Mouse (Mus musculus): ENCODE measurements at regions not wholly inside any gene's neighbourhood (a gene's known extent, or its start where the extent isn't known, plus 50 kb on each side); places are given as distances from the start of the nearest gene placed in this dataset.
A peak's percentile ranks its signal among the peaks of the same experiment; 100 is the strongest.

DNA sequence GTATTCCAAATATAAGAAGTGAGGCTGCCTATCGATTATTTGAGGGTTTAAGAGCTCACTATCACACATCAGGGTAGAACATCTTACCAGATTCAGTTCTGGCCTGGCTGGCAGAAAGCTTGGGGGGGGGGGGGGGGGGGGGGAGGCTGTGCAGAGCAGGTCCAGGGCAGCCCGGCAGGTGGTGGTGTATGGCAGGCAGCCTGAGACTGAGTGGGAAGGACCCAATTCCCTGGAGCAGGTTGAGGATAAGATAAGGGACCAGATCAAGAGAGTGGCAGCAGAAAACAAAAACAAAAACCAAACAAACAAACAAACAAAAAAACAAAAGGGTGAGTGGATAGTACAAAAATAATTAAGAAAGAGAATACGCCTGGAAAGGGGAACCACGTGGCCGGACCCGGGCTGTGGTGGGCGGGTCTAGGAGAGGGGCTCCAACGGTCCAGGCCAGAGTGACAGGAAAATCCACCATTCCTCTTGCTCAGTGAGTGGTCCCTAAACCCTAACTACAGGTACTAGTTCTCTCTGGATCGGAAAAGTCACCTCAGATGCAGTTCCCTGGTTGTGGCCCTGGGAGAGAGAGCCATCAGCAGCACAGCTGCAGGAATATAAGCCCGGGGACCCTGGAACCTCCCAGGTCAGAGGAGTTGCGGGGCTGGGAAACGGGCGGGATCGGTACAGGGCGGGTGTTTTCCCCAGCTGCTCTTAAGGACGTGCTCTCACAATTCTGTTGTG is 73.3 kb downstream of the Vmn2r112 start:
- peak overlapping the region; percentile 54 for H3K4me2 ChIP-seq (ENCODE audit: low read depth)
- no peaks in the 10 kb centered on the region for H3K36me3 ChIP-seq (replicated peaks; ENCODE audit: control insufficient read depth, insufficient read depth, low read depth)
- peak; percentile 75 for ATAC-seq (ENCODE audit: insufficient read depth)
- DNase-seq (ENCODE audit: low read depth in 3 of 3, low spot score in 3 of 3): no peak
- H3K9me3 ChIP-seq (ENCODE audit: control insufficient read depth, low read length): no peaks in the 10 kb centered on the region
- TF ChIP-seq EP300 (IDR thresholded peaks at IDR 0.05; ENCODE audit: low read depth): no peak
- no peak; the same call in 1 of the 2 replicates for TF ChIP-seq CTCF (IDR thresholded peaks at IDR 0.05; ENCODE audit: low read depth)
- 17% methylated on average over 16 of the region's 16 CpGs for WGBS (ENCODE audit: insufficient replicate concordance)
- no peaks in the 10 kb centered on the region for H3K4me1 ChIP-seq (replicated peaks; ENCODE audit: control insufficient read depth in 2 of 2, insufficient read depth in 2 of 2, low read length in 1 of 2)
- no peak overlapping the region; the same call in 1 of the 2 replicates for H3K9ac ChIP-seq (replicated peaks)
- peak overlapping the region; percentile 38 to 48 for H3K4me3 ChIP-seq (ENCODE audit: insufficient read depth in 1 of 2, low read depth in 2 of 2, low read length in 2 of 2)
- no peaks in the 10 kb centered on the region for H3K27me3 ChIP-seq (ENCODE audit: control insufficient read depth, insufficient read depth, low read length)
- no peak overlapping the region for H3K27ac ChIP-seq
